Mouse (Mus musculus) right cerebral cortex, postnatal 36 days (tissue): ENCODE measurements around the gene Spcs2.
"Not testable (repeated sequence)": the region's sequence is repeated elsewhere in the genome, so short reads cannot be mapped to it uniquely, and the experiment has no call there.

Source experiments
- DNase-seq, 2 experiments: peaks; one replicate each; pipeline ENCODE4 v3.0.0; 2022; ENCODE audit warnings: low spot score in 2 of 2, mixed read lengths in 1 of 2

Gene Spcs2

DNA sequence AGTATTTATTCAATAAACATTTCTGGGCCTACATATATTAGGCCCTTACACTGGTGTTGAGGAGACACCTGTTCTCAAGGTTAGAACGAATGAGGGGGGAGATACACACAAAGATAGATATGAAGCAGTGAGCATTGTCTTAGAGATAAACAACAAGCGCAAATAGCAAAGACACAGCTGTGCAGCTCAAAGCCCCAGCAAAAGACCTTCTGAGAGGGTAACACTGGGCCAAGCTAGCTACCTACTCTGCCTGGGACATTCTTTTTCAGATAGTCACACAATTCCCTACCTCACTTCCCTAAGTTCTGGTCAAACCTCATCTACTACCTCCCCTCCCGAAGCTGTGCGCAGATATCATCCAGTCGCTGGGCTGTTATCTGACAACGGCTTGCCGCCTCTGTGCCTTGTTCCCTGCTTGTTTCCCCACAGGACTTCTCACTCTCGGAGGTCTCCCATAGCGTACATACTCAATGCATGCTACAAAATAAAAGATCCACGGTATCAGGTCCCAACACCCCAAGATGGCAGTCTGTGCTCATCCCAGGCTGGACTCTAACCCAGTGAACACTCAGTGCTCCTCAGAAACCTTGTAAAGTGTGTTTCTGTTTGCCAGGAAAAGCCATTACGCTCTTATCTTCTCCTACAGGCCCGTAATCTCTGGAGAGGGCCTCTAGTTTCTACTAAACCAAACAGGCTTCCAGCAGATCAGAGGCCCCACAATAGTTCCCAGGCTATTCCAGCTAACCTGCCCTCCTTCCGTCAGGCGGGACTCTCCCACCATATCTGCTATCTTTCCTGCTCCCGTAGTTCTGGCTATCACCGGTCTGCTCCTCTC lies 38.4 kb downstream of the Spcs2 start:
- no peak for DNase-seq

GRCm38 (mm10) chr7:99823045-99823663 lies 40.1 kb downstream of the Spcs2 start:
- no peak for DNase-seq

- no peak for DNase-seq
Observed at GRCm38 (mm10) chr7:99822426-99822825, 40.8 kb downstream of the Spcs2 start.

GRCm38 (mm10) chr7:99821953-99822352 lies 41.3 kb downstream of the Spcs2 start:
- DNase-seq: no peak

DNA sequence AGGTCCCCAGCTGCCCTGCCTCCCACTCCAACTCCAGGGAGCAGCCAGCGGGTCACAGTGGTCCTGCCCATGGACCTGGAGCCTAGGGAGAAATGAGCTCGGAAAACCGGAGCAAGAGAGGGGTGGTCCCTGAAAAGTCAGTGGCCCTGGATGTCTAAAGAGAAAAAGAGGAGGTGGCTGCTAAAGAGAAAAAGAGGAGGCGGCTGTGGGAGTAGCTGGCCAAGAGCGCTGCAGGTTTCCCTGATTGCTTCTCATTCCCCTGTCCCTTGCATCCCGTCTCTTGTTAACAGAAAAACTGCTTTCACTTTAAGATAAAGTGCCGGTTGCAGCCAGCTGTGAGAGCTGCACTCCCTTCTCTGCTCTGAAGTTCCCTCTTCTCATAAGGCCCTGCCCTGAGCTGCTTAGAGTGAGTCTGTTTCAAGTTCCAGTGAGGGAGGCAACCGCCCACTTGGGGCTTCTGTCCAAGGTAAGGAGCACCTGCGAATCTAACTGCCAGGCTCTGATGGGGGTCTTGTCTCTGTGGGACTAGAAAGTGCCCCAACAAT lies 45.0 kb downstream of the Spcs2 start:
- not testable (repeated sequence) for DNase-seq

- DNase-seq: no peak
Observed at GRCm38 (mm10) chr7:99813394-99813793, 49.9 kb downstream of the Spcs2 start.

- no peak for DNase-seq
Observed at GRCm38 (mm10) chr7:99811661-99812060, 51.6 kb downstream of the Spcs2 start.

- DNase-seq: no peak
Observed at GRCm38 (mm10) chr7:99810814-99811213, 52.4 kb downstream of the Spcs2 start.

GRCm38 (mm10) chr7:99807043-99807442 lies 56.2 kb downstream of the Spcs2 start:
- DNase-seq: not testable (repeated sequence)

DNA sequence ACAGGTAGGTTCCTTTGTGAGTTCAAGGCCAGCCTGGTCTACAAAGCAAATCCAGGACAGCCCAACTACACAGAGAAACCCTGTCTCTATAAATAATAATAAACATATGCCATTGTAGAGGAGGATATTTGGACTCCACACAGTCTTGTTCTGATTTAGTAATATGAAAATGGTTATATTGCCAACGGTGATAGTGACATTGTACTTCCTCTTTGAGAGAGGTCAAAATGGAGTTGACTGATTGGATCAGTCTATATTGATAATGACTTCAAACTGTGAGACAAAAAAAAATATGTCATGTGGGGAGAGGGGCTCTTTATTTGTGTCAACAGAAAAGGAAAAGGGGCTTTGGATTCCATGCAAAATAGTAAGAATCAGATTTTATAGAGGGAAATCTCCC lies 57.9 kb downstream of the Spcs2 start:
- no peak for DNase-seq

GRCm38 (mm10) chr7:99804033-99804432 lies 59.2 kb downstream of the Spcs2 start:
- not testable (repeated sequence) for DNase-seq

DNA sequence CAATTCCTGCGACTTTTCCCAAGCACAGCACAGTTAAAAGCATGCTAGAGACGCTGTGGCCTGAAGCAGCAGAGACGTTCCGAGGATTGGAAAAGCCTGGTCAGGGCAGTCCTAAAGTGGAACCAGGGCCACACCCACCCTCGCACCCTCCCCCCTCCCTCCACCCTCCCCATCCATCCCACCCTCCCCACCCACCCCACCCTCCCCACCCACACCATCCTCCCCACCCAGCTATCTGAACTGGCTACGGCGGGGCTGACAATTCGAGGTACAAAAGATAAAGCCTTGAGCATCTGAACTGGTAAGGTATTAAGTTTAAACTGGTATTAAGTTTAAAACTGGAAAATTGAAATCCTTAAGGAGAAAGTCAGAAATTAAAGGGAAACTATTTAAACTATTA lies 59.7 kb downstream of the Spcs2 start:
- DNase-seq: no peak

GRCm38 (mm10) chr7:99799118-99799517 lies 64.1 kb downstream of the Spcs2 start:
- no peak for DNase-seq

DNA sequence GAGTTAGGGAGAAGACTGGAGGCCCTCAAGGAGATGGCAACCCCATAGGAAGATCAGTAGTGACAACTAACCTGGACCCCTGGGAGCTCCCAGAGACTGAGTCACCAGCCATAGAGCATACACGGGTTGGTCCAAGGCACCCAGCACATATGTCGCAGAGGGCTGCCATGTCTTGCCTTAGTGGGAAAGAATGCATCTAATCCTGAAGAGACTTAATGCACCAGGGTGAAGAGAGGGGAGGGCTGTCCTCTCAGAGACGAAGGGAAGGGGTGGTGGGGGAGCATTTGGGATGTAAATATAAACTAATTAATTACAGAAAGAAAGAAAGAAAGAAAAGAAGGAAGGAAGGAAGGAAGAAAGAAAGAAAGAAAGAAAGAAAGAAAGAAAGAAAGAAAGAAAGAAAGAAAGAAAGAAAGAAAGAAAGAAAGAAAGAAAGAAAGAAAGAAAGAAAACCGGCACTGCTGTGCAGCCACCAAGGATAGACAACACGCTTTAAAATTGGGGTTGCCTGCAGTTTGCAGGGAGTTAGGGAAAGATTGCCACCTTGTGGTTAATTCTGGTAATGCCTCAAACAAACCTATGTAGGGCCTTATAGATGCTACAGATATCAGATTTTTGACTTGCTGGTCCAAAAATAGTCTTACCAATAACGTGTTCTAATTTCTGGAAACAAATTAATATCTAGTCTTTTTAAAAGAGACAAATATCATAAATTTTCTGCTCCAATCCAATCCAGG lies 65.2 kb downstream of the Spcs2 start:
- DNase-seq: peak in 1 of 2 experiments; percentile 24

- DNase-seq: no peak
Observed at GRCm38 (mm10) chr7:99797261-99797660, 66.0 kb downstream of the Spcs2 start.

DNA sequence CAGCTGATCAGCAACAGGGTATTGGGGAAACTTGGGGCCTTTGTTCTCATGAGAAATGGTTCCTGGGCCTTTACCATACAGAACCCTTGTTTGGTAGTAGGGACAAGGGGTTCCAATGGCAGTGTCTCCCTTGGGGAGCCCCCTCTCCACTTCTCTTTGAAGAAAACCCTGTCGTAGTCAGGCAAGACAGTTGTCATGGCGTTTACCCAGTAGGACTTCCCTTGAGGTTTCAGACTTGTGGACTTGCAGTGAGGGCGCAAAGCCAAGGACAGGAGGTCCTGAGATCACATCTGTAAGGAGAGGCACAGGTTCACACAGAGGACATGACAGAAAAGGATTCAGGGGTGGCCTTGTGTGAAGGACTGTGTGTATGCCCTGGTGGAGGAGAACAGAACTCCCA lies 66.8 kb downstream of the Spcs2 start:
- DNase-seq: no peak

DNA sequence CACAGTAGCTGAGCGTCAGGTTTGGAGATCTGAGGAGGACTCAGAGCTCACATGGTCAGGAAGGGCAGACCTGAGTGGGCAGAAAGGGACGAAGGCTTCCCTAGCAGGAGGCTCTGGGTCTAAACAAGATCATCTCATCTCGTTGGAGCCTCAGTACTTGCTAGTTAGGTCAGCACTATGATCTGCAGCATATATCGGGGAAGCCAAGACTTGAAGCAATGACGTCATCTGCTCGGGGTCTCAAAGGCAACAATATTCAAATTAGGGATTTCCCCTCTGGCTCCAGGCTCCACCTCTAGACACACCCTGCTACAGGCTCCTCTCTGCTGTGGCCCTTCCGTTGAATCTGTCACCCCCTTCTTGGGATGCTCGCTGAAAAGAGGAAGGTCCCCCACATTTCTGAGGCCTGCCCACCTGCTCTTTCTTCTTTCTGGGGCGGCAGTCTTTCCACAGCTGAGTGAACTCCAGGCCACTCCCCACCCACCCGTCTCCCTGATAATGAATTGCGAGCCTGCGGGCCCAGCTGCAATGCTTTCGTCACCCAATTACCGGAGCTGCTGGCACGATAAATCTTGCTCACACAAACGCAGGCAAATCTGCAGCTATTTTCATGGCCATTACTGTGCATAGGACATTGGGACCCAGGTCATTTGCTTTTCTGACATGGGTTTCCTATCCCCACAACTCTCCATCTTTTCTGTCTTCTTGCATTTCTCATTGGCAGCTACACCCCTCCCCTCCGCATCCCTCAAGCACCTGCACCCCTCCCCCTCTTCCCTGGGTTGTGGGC lies 67.9 kb downstream of the Spcs2 start:
- DNase-seq: no peak

- DNase-seq: no peak
Observed at GRCm38 (mm10) chr7:99794096-99794495, 69.2 kb downstream of the Spcs2 start.

GRCm38 (mm10) chr7:99790816-99791215 lies 72.4 kb downstream of the Spcs2 start:
- DNase-seq: no peak

DNA sequence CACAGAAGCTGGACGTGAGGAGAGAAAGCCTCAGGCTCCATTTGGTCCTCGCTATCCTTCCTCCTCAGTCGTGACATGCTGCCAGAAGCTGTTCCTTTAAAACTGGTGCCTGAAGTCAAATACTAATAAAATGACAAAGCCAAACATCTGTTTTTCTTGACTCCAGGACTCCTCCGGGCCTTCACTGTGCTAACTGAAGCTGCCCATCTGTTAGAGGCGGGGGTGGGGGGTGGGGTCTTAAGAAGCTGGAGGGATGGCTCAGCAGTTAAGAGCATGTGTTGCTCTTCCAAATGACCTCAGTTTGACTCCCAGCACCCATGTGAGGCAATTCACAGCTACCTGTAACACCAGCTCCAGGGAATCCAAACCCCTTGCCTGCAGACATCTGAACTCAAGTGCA lies 74.7 kb downstream of the Spcs2 start:
- DNase-seq: no peak

DNA sequence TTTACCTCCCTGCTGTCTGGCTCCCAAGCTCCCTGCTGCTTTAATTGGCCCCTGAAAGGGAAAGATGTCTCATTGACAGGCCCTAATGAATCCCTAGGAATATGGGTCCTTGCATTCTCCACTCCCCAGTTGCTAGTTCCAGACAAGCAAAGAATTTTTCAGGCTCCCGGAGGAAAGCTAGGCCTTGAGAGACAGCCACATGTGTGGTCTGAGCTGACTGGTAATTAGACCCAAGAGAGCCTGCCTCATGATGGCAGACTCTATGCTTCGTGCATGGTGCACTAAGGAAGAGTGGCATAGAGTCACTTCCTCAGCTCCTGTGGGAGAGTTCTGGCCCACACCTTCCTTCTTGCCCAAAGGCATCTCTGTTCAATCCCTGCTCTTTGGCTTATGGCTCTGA lies 75.3 kb downstream of the Spcs2 start:
- no peak for DNase-seq
